Mouse (Mus musculus): ENCODE measurements around the gene Pds5a. TPM values are rescaled to one million over a fixed set of nuclear protein-coding genes. Genes with fewer than 3 reads are reported as not detected.

Pds5a gene
- polyA plus RNA-seq, 1 experiment from 2014 or later: 79.3 TPM

- H3K9ac ChIP-seq: no peak overlapping the region
- ATAC-seq: no peak
- WGBS: 94% methylated on average over 3 of the region's 3 CpGs
- no peaks in the 10 kb centered on the region; the same call in 1 of the 2 replicates for H3K4me1 ChIP-seq
- H3K27ac ChIP-seq: no peak overlapping the region
- H3K4me3 ChIP-seq: no peak overlapping the region
- H3K4me2 ChIP-seq: no peak overlapping the region
- H3K9me3 ChIP-seq (replicated peaks): no peaks in the 10 kb centered on the region
- H3K36me3 ChIP-seq (ENCODE audit: poor library complexity, severe bottlenecking): peaks cover 22% of the 10 kb centered on the region
- H3K27me3 ChIP-seq: no peaks in the 10 kb centered on the region
Measured at GRCm38 (mm10) chr5:65688806-65689205, 9.3 kb downstream of the Pds5a start.

DNA sequence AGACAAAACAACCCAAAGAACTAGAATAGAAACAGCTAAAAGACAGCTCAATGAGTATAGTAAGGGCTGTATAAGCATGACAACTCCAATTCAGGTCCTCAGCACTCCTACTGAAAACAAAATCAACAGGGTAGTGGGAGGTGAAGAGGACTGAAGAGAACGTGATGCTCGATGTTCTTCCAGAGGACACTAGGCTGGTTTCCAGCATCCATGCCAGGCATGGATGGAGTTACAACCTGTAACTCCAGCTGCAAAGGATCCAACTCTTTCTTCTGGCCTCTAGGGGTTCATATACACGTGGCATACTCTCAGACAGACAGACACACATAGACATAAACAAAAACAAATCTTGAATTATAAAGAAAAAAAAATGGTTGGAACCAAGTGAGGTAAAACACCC, 11.3 kb downstream of the Pds5a start:
- Histone ChIP-seq H3K27ac (no peak overlapping the region), H3K4me3 (no peak overlapping the region), H3K9me3 (replicated peaks) (no peaks in the 10 kb centered on the region), H3K4me1 (no peaks in the 10 kb centered on the region; the same call in 1 of the 2 replicates), H3K9ac (no peak overlapping the region), H3K27me3 (no peaks in the 10 kb centered on the region), H3K36me3 (ENCODE audit: poor library complexity, severe bottlenecking) (peaks cover 9% of the 10 kb centered on the region; the same call in 1 of the 2 replicates), H3K4me2 (no peak overlapping the region)
- WGBS: 83% methylated on average over 3 of the region's 3 CpGs
- no peak for ATAC-seq

- H3K4me2 ChIP-seq: no peak overlapping the region
- ATAC-seq: no peak
- peaks cover 28% of the 10 kb centered on the region for H3K36me3 ChIP-seq (ENCODE audit: poor library complexity, severe bottlenecking)
- H3K9ac ChIP-seq: no peak overlapping the region
- no peak overlapping the region for H3K4me3 ChIP-seq
- H3K4me1 ChIP-seq: no peaks in the 10 kb centered on the region
- H3K9me3 ChIP-seq (replicated peaks): no peaks in the 10 kb centered on the region
- no peak overlapping the region for H3K27ac ChIP-seq
- 92% methylated on average over 5 of the region's 5 CpGs for WGBS
- no peaks in the 10 kb centered on the region for H3K27me3 ChIP-seq
Measured at GRCm38 (mm10) chr5:65678826-65679225, 19.2 kb downstream of the Pds5a start.

DNA sequence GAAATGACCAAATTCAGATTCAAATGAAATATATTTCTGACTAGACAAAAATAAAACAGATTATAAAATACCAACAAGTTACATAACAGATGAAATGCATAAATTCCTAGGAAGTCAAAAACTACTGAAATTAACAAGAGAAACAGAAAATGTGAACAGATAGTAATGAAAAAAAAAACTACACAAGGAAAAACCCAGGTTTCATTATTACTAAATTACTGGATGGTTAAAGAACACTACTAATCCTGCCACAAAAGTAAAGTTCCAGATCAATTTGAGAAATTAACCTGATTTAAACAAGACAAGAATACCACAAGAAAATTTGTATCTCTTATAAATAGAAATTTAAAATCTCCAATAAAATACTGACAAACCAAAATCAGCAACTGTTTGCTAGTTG, 25.9 kb downstream of the Pds5a start:
- Histone ChIP-seq H3K4me2 (no peak overlapping the region), H3K36me3 (ENCODE audit: poor library complexity, severe bottlenecking) (peaks cover 32% of the 10 kb centered on the region), H3K27ac (no peak overlapping the region), H3K9me3 (replicated peaks) (peaks cover 4% of the 10 kb centered on the region), H3K4me1 (no peaks in the 10 kb centered on the region), H3K4me3 (no peak overlapping the region), H3K27me3 (no peaks in the 10 kb centered on the region), H3K9ac (no peak overlapping the region)
- no peak for ATAC-seq

GRCm38 (mm10) chr5:65667644-65668043, 30.4 kb downstream of the Pds5a start:
- Histone ChIP-seq H3K36me3 (ENCODE audit: poor library complexity, severe bottlenecking) (peaks cover 10% of the 10 kb centered on the region), H3K27ac (no peak overlapping the region), H3K27me3 (no peaks in the 10 kb centered on the region), H3K9ac (no peak overlapping the region), H3K9me3 (replicated peaks) (no peaks in the 10 kb centered on the region), H3K4me2 (no peak overlapping the region), H3K4me3 (no peak overlapping the region), H3K4me1 (peaks cover 4% of the 10 kb centered on the region; the same call in 1 of the 2 replicates)
- 82% methylated on average over 3 of the region's 3 CpGs for WGBS
- no peak for ATAC-seq

DNA sequence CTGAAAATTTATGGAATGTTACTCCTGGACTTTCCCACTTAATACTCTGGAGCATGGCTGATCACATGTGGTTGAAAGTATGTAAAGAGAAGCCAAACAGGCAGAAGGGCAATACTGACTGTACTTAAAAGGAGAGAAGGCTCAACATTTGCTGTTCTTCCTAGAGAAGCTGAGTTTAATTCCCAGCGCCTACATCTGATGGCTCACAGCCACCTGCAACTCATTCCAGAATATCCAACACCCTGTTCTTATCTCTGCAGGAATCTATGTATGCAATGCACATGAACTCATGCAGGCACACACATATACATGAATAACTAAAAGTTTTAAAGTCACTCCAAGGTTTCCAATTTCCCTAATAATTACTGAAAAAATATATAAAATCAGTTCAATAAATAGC, 32.7 kb downstream of the Pds5a start:
- peaks cover 15% of the 10 kb centered on the region for H3K36me3 ChIP-seq (ENCODE audit: poor library complexity, severe bottlenecking)
- peaks cover 4% of the 10 kb centered on the region; the same call in 1 of the 2 replicates for H3K4me1 ChIP-seq
- no peaks in the 10 kb centered on the region for H3K9me3 ChIP-seq (replicated peaks)
- ATAC-seq: no peak
- 82% methylated on average over 1 of the region's 1 CpGs for WGBS
- no peak overlapping the region for H3K4me3 ChIP-seq
- H3K4me2 ChIP-seq: no peak overlapping the region
- H3K27ac ChIP-seq: no peak overlapping the region
- H3K9ac ChIP-seq: no peak overlapping the region
- no peaks in the 10 kb centered on the region for H3K27me3 ChIP-seq

- 98% methylated on average over 2 of the region's 2 CpGs for WGBS
- Histone ChIP-seq H3K9ac (no peak overlapping the region), H3K4me3 (no peak overlapping the region), H3K27me3 (no peaks in the 10 kb centered on the region), H3K9me3 (replicated peaks) (no peaks in the 10 kb centered on the region), H3K27ac (no peak overlapping the region), H3K36me3 (ENCODE audit: poor library complexity, severe bottlenecking) (peaks cover 28% of the 10 kb centered on the region), H3K4me2 (no peak overlapping the region), H3K4me1 (peaks cover 4% of the 10 kb centered on the region; the same call in 1 of the 2 replicates)
- ATAC-seq: no peak
Measured at GRCm38 (mm10) chr5:65661958-65662357, 36.1 kb downstream of the Pds5a start.

DNA sequence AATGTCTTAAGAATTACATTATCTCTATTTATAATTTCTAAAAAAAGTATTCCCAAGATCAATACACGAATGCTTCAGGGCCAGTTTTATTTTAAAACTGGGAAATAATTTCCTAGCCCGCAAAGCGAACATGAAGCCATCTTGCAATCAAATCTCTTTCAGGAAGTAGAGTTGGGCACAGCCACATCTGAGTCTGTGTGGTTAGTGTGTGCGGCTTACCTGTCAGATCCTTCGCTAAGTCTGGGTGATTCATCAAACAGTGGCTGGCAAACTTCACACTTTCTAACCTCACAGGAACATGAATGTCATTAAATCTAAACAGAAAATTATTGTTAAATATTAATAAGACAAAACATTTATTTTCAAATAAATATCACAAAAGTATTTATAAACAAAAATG, 44.3 kb downstream of the Pds5a start:
- 95% methylated on average over 5 of the region's 5 CpGs for WGBS
- Histone ChIP-seq H3K4me2 (no peak overlapping the region), H3K36me3 (ENCODE audit: poor library complexity, severe bottlenecking) (peaks cover 72% of the 10 kb centered on the region), H3K4me3 (no peak overlapping the region), H3K4me1 (no peaks in the 10 kb centered on the region), H3K9me3 (replicated peaks) (no peaks in the 10 kb centered on the region), H3K27ac (no peak overlapping the region), H3K9ac (no peak overlapping the region), H3K27me3 (no peaks in the 10 kb centered on the region)
- no peak for ATAC-seq

DNA sequence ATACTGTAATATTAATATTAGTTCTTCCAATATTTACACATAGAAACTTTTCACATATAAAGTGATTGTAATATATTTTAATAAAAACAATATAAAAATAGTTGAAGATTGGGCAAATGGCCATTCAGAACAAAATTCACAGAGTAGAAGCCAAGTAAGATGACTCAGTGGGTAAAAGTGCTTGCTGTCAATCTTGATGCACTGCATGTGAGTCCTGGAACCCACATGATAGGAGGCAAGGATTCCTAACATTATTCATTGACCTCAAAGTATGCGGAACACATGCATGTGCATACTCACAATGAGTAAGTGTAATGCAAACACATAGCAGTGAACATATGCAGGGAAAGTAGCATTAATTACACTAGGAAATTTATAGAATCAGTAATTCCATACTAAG, 59.2 kb downstream of the Pds5a start:
- H3K27ac ChIP-seq: no peak overlapping the region
- H3K9ac ChIP-seq: no peak overlapping the region
- no peaks in the 10 kb centered on the region for H3K27me3 ChIP-seq
- H3K4me1 ChIP-seq: no peaks in the 10 kb centered on the region
- H3K36me3 ChIP-seq (ENCODE audit: poor library complexity, severe bottlenecking): peaks cover 70% of the 10 kb centered on the region
- WGBS: 93% methylated on average over 1 of the region's 1 CpGs
- H3K4me3 ChIP-seq: no peak overlapping the region
- no peak for ATAC-seq
- H3K4me2 ChIP-seq: no peak overlapping the region
- no peaks in the 10 kb centered on the region for H3K9me3 ChIP-seq (replicated peaks)

GRCm38 (mm10) chr5:65624340-65624739, 73.7 kb downstream of the Pds5a start:
- Histone ChIP-seq H3K4me1 (no peaks in the 10 kb centered on the region), H3K27me3 (no peaks in the 10 kb centered on the region), H3K9ac (no peak overlapping the region), H3K27ac (no peak overlapping the region), H3K36me3 (ENCODE audit: poor library complexity, severe bottlenecking) (peaks cover 58% of the 10 kb centered on the region), H3K9me3 (replicated peaks) (no peaks in the 10 kb centered on the region), H3K4me3 (no peak overlapping the region), H3K4me2 (no peak overlapping the region)
- ATAC-seq: no peak

GRCm38 (mm10) chr5:65613152-65613924, 84.7 kb downstream of the Pds5a start:
- no peaks in the 10 kb centered on the region for H3K4me1 ChIP-seq
- 87% methylated on average over 9 of the region's 9 CpGs for WGBS

GRCm38 (mm10) chr5:65610541-65610940, 87.5 kb downstream of the Pds5a start:
- H3K27ac ChIP-seq: no peak overlapping the region
- no peaks in the 10 kb centered on the region for H3K9me3 ChIP-seq (replicated peaks)
- H3K27me3 ChIP-seq: no peaks in the 10 kb centered on the region
- H3K4me3 ChIP-seq: no peak overlapping the region
- H3K4me1 ChIP-seq: no peaks in the 10 kb centered on the region
- no peak overlapping the region for H3K4me2 ChIP-seq
- WGBS: 89% methylated on average over 4 of the region's 4 CpGs
- peaks cover 36% of the 10 kb centered on the region for H3K36me3 ChIP-seq (ENCODE audit: poor library complexity, severe bottlenecking)
- no peak for ATAC-seq
- H3K9ac ChIP-seq: no peak overlapping the region

More at GRCm38 (mm10) chr5:65613152-65613924, 84.7 kb downstream of the Pds5a start:
- Histone ChIP-seq H3K4me2 (no peak overlapping the region), H3K9ac (no peak overlapping the region), H3K36me3 (ENCODE audit: poor library complexity, severe bottlenecking) (peaks cover 59% of the 10 kb centered on the region), H3K27ac (no peak overlapping the region), H3K27me3 (no peaks in the 10 kb centered on the region), H3K4me3 (no peak overlapping the region), H3K9me3 (replicated peaks) (no peaks in the 10 kb centered on the region)
- ATAC-seq: no peak

DNA sequence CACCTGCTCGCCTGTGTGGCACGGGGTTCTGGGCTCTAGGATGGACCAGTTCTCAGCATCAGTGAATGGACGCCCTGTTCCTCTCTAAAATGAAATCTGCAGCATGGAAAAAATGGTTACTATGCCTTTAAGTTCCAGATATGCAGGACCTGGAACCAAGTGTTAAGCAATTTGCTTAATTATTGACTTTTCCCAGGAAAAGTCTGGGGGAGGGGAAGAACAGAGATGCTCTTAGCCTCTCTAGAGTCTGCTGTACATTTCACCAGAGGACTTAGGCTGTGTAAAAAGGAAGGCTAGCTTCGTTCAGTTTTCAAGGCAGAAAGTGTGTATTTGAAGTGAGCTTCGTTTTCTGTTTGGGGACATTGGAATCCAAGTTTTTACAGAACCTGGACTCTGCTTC, 88.3 kb downstream of the Pds5a start:
- no peaks in the 10 kb centered on the region for H3K9me3 ChIP-seq (replicated peaks)
- no peak for ATAC-seq
- H3K9ac ChIP-seq: no peak overlapping the region

More for the DNA sequence above, 88.3 kb downstream of the Pds5a start:
- peaks cover 29% of the 10 kb centered on the region for H3K36me3 ChIP-seq (ENCODE audit: poor library complexity, severe bottlenecking)
- no peaks in the 10 kb centered on the region for H3K4me1 ChIP-seq
- WGBS: 89% methylated on average over 5 of the region's 5 CpGs
- no peak overlapping the region for H3K27ac ChIP-seq
- no peak overlapping the region for H3K4me2 ChIP-seq
- H3K4me3 ChIP-seq: no peak overlapping the region
- no peaks in the 10 kb centered on the region for H3K27me3 ChIP-seq
